Mouse (Mus musculus) intestine, embryonic 16.5 days (tissue): ENCODE measurements around the gene Gm49630. TPM values are rescaled to one million over a fixed set of nuclear protein-coding genes. Genes with fewer than 3 reads are reported as not detected.
"Not testable (repeated sequence)": the region's sequence is repeated elsewhere in the genome, so short reads cannot be mapped to it uniquely, and the experiment has no call there.

Experiments
- ATAC-seq: fragments of 200-750 bp; cut with Nextera tagmentation; 2 replicates; pipeline ENCODE4 v1.8.0; 2017; ENCODE audit warnings: moderate TSS enrichment, moderate library complexity
- H3K27ac ChIP-seq: fragments of 300-500 bp; sonication (generic); 2 replicates; pipeline ENCODE4 v1.5.1; 2014; ENCODE audit warnings: mild to moderate bottlenecking, low read length
- H3K27me3 ChIP-seq: fragments of 300-500 bp; sonication (generic); replicated peaks from 2 replicates; pipeline ENCODE4 v1.6.1; 2014; ENCODE audit warnings: low read length, control low read depth, mixed read lengths; ENCODE audit not compliant: control insufficient read depth, insufficient read depth
- H3K36me3 ChIP-seq: fragments of 300-500 bp; sonication (generic); 2 replicates; pipeline ENCODE4 v1.6.1; 2014; ENCODE audit warnings: low read length, control low read depth; ENCODE audit not compliant: control insufficient read depth, insufficient read depth
- H3K4me1 ChIP-seq: fragments of 300-500 bp; sonication (generic); 2 replicates; pipeline ENCODE4 v1.6.1; 2014; ENCODE audit warnings: low read length, control low read depth, mixed read lengths; ENCODE audit not compliant: control insufficient read depth, insufficient read depth
- H3K4me2 ChIP-seq: fragments of 300-500 bp; sonication (generic); 2 replicates; pipeline ENCODE4 v1.6.1; 2014; ENCODE audit warnings: low read depth, low read length, control low read depth
- H3K4me3 ChIP-seq: fragments of 300-500 bp; sonication (generic); 2 replicates; pipeline ENCODE4 v1.5.1; 2014; ENCODE audit warnings: mild to moderate bottlenecking, low read length
- H3K9ac ChIP-seq: fragments of 300-500 bp; sonication (generic); 2 replicates; pipeline ENCODE4 v1.6.1; 2014; ENCODE audit warnings: low read depth, low read length
- H3K9me3 ChIP-seq: fragments of 300-500 bp; sonication (generic); 2 replicates; pipeline ENCODE4 v1.6.1; 2016; ENCODE audit warnings: low read length, control low read depth; ENCODE audit not compliant: control insufficient read depth
- WGBS: fragments of 180-500 bp; shearing (Covaris S2); extraction: QIAGEN DNeasy Blood & Tissue Kit; methylation state at CpG from one replicate; pipeline ENCODE4 v1.1.7; 2014; 5-methylcytosine and 5-hydroxymethylcytosine counted together
- polyA plus RNA-seq: library from polyadenylated mRNA; unstranded; fragments of >200 nt; fragmentation: Nextera tagmentation; extraction: Ambion mirVana; gene quantifications from 2 replicates; pipeline ENCODE4 v1.2.1, GENCODE M21; 2015

The Gm49630 gene
- polyA plus RNA-seq, result not detected in 2 replicates

DNA sequence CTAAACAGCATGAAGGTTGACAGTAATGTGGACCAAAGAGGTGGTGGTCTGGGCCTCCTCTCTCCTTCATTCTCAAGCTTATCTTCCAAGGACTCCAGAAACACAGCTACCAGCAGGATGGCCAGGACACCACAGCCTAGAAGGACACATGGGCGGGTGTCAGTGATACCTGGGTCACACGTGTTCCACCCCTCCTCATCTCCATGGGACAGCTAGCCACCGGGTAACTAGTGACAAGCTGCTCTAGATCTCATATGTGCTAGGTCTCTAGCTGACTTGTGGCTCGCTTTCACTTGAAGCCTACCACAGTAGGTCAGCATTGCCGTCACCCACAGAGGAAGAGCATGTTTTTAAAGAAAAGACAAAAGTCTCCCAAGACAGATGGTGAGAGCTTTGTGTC, at the start of gene Gm49630:
Gene Gm49630, minus strand, starts transcription at position 101 of the 400 bp plus-strand sequence.
- H3K4me3 ChIP-seq, ATAC-seq, H3K27me3 ChIP-seq, H3K9me3 ChIP-seq, H3K27ac ChIP-seq, H3K4me2 ChIP-seq, H3K4me1 ChIP-seq, H3K36me3 ChIP-seq, H3K9ac ChIP-seq: not testable (repeated sequence)
- 82% methylated on average over 4 of the region's 5 CpGs for WGBS

DNA sequence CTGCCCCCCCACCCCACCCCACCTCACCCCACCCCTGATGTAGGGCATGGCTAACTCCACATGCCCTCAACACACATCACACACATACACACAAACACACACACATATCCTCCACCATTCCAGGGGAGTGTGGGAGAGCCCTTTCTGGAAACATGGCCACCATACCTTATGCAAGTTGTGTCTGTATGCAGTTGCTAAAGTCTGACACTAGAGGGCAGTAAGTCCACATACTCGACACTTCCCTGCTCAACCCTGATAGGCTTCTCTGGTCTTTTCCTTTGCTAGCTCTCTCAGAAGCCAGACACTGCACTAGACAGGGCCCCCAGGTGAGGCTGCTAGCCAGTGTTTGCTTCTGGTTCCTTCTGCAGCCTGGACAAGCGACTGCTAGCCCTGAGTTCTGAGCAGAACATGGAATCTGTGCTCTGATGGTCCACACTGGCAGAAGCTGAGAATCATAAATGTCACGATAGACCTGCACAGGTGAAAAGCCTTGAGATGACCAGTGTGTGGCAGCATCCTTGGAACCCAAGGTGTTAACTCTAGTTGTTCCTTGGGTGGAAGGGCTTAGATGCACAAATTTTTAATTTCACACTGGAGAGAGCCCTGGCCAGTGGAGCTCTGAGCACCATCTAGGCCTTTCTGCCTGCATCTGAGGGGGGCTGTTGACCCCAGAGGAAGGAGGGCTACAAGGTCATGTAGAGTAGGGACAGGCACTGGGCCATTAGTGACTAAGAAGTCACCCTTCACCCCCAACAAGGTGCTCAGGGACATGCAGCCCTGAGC, 48.6 kb upstream of the Gm49630 start:
- peak; percentile 68; the same call in 1 of the 2 replicates for ATAC-seq
- H3K36me3 ChIP-seq, H3K27ac ChIP-seq, H3K9ac ChIP-seq, H3K4me3 ChIP-seq, H3K4me2 ChIP-seq, H3K27me3 ChIP-seq, H3K4me1 ChIP-seq, H3K9me3 ChIP-seq: not testable (repeated sequence)
- 0% methylated on average over 2 of the region's 3 CpGs for WGBS

DNA sequence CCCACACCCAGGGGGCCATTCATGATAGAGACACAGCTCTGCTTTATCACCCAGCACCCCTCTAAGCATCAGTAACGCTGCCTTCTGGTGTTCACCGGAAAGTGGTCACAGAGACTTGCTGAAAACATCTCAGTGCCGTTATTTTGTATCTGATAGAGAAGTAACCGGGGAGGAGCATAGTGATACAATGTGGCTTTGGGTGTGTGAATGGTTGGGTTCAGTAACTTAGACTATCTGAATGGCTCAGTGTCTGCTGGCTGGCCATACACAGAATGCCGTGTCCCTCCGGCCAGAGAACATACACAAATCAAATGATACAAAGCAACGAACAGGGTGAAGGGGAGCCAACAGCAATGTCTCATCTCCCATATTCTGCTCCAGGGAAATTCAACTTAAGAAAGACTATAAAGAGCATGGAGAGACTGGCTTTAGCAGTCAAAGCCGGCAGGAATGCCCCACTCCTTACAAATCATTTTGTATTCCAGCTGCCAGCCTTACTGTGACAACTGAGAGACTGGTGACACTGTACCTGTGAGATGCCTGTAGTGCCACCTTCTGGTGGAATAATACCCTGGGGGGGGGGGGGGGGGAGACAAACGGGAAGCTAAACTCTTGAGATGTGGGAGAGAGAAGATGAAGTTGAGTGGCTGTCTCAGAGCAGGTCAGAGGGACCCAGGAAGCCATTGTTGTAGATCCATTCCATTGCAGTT, 43.0 kb upstream of the Gm49630 start:
- H3K4me2 ChIP-seq, H3K36me3 ChIP-seq, ATAC-seq, H3K4me1 ChIP-seq, H3K27me3 ChIP-seq, H3K9me3 ChIP-seq, H3K27ac ChIP-seq, H3K9ac ChIP-seq, H3K4me3 ChIP-seq: not testable (repeated sequence)
- 89% methylated on average over 7 of the region's 9 CpGs for WGBS

- not testable (repeated sequence) for H3K9ac ChIP-seq, H3K4me2 ChIP-seq, H3K36me3 ChIP-seq, H3K27me3 ChIP-seq, H3K27ac ChIP-seq, H3K4me1 ChIP-seq, ATAC-seq, H3K4me3 ChIP-seq, H3K9me3 ChIP-seq
- 83% methylated on average over 8 of the region's 8 CpGs for WGBS
These were observed 41.6 kb upstream of the Gm49630 start for GRCm38 (mm10) chr17:7413336-7413735.

GRCm38 (mm10) chr17:7399770-7400169, 28.0 kb upstream of the Gm49630 start:
- not testable (repeated sequence) for H3K4me2 ChIP-seq, H3K9me3 ChIP-seq, H3K27me3 ChIP-seq, H3K36me3 ChIP-seq, H3K4me3 ChIP-seq, H3K27ac ChIP-seq, H3K9ac ChIP-seq, ATAC-seq, H3K4me1 ChIP-seq
- WGBS, result 83% methylated on average over 6 of the region's 6 CpGs

DNA sequence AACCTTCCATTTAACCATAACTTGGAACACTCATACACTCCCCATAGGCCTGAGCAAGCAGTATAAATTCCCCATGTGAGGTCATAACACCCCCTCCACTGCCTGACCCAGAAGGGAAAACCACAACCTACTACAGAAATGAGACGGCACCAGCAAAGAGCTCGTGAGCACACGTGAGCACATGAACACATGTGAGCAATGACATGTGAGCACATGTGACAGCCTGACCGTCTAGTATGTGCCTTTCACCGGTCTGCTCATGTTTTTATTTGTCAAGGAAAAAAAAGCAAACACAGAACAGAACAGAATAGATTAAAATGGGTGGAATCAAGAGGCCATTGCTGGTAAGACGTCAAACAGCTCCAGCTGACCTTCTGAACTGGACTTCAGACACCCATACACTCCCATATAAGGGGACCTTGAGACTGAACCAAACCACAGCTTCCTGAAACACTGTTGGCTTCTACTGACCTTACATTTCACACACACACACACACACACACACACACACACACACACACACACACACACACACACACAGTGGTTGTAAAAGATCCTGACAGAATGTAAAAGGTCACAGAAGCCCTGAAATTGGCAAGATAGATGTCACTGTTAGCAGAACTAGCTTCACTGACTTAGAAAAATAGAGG, 26.5 kb upstream of the Gm49630 start:
- not testable (repeated sequence) for H3K36me3 ChIP-seq, H3K9me3 ChIP-seq, H3K4me3 ChIP-seq, H3K27me3 ChIP-seq, H3K4me1 ChIP-seq, H3K27ac ChIP-seq, H3K9ac ChIP-seq, H3K4me2 ChIP-seq
- ATAC-seq, result peak; percentile 56; the same call in 1 of the 2 replicates
- WGBS, result 73% methylated on average over 6 of the region's 6 CpGs

- not testable (repeated sequence) for H3K36me3 ChIP-seq, H3K4me1 ChIP-seq, ATAC-seq, H3K4me3 ChIP-seq, H3K9ac ChIP-seq, H3K4me2 ChIP-seq, H3K27ac ChIP-seq, H3K9me3 ChIP-seq, H3K27me3 ChIP-seq
- 74% methylated on average over 9 of the region's 13 CpGs for WGBS
These were observed 25.3 kb upstream of the Gm49630 start for GRCm38 (mm10) chr17:7397079-7397478.

- WGBS, result no CpG with 5 or more reads among the region's 2 CpGs
- not testable (repeated sequence) for H3K36me3 ChIP-seq, ATAC-seq, H3K9me3 ChIP-seq, H3K9ac ChIP-seq, H3K4me1 ChIP-seq, H3K27ac ChIP-seq, H3K4me2 ChIP-seq, H3K27me3 ChIP-seq, H3K4me3 ChIP-seq
These were observed 24.5 kb upstream of the Gm49630 start for GRCm38 (mm10) chr17:7396288-7396687.

DNA sequence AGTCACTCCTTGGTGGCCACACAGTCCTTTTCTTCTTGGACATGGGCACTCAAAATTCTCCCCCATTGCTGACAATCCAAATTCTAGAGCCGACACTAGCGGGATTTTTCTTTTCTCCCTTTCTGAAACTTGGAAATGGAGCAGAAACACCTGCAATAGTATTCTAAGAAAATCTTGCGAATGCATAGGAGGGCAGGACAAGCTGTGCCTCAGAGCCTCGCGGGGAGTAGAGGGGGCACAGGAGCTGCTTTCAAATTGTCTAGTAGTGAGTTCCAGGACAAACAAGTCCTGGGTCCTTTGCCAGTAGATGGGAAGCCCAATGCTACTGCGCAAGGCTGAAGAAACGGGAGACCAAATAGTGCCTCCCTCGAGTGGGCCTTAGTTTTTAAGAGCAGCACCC, 23.9 kb upstream of the Gm49630 start:
- WGBS, result 85% methylated on average over 6 of the region's 8 CpGs
- H3K4me3 ChIP-seq, H3K27me3 ChIP-seq, H3K9me3 ChIP-seq, H3K36me3 ChIP-seq, H3K4me1 ChIP-seq, H3K9ac ChIP-seq, H3K27ac ChIP-seq, H3K4me2 ChIP-seq, ATAC-seq: not testable (repeated sequence)
